Mouse (Mus musculus): ENCODE results near the gene Cox6a2.
"Not testable (repeated sequence)": the region's sequence is repeated elsewhere in the genome, so short reads cannot be mapped to it uniquely, and the experiment has no call there.

Gene Cox6a2

DNA sequence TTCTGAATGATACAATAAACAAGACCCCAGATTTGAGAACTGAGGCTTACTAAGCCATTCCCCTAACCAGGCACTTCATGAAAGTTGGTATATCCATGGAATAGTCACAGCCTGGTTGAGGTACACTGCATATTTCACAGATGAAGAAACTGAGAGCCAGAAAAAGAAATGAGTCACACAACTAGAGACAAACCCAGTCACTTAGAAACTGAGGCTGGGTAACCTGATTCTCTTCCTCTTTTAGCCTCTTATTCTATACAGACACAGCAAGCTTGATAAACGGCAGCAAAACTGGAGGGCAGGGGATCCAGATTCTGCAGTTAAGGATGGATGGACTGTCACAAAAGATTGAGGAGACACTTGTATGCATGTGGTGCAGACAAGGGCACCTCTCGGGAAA, 28.6 kb upstream of the Cox6a2 start:
- no peak for DNase-seq (ENCODE audit: low spot score)

DNA sequence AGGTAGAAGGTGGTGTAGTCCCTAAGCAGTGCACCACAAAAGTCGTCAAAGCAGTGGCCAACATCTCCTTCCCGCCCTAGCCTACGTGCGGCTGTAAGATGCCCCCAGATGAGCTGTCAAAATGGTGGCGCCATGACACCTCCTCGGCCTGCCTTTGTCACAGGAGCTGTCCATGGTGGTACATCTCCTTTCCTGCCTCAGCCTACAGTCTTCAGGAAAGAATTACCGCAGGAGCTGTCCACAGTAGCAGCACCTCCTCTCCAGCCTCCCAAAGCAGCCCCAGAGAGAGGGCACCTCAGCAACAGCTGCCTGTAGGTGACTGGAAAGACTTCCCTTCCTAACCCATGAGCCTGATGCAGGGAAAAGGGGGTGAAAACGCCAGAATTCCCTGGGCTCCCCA, 25.6 kb upstream of the Cox6a2 start:
- no peak for DNase-seq (ENCODE audit: low spot score)

DNA sequence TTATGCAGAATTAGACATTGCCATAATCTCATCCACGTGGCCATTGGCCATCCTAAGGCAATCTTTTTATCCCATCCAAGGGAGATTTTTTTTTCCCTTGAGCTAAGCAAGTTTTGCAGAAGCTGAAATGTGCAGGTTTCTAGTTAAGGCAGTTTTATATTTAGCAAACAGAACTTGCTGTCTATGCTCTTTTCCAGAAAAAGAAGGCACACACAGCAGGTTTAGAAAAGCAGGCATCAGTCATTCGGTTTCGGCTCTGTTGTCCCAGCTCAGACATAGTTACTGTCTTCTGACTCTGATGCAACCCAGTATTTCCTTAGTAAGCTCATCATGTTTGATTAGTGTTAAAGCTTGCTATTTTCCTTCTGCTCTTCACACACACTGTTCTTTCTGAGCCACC, 14.7 kb upstream of the Cox6a2 start:
- DNase-seq (ENCODE audit: low spot score), result no peak

DNA sequence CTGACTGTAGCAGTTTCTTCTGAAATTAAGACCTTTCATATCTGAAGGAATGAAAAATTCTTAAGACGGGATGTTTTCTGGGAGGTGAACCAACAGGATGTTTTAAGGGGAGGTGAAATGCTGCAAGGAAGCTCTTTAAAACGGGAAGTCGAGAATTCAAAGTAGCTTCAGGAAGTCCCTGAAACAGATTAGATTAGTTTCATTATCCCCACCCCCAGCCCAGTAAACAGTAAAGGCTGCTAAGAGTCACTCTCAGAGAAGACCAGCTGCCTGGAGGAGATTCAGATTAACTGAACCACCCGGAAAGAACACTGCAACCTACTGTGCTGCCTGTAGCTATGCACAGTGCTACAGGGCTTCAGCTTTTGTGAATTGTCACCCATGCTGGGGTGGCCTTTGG, 13.8 kb upstream of the Cox6a2 start:
- no peak for DNase-seq (ENCODE audit: low spot score)

DNA sequence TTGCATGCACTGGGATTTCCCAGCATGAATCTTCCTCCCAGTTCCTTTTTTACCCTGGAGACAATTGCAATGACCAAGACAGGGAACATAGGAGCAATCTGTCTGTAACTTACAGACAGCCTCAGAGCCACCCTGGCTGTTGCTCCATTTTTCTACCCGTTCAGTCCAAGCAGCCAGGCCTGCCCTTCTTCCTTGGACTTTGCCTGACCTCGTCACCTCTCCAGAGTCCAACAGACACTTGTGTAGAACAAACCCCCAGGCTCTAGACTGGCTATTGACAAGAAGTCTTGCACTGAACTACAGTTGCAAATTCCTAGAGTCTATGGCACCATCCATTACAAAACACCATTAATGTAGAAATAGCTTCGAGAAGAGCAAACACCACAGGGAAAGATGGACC, 3.6 kb upstream of the Cox6a2 start:
- no peak for DNase-seq (ENCODE audit: low spot score)

DNA sequence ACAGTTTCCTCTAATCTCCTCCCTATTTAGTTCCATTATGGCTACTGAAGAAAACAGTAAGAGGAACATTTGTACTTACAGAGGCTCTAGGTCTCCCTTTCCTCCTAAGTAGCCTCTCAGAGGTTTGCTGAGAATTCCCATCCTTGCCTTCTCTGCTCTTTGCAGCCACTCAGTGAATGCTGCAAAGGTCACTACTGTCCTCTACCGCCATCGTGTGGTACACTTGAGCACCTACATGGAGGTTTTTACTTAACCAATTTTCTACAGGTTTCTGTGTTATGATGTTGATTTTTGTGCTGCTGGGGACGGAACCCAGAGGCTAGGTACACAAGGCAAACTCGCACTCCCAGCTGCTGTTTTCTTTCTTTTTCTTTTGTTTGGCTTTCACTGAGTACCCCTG, 2.0 kb upstream of the Cox6a2 start:
- peak; percentile 52 for DNase-seq (ENCODE audit: low spot score)

DNA sequence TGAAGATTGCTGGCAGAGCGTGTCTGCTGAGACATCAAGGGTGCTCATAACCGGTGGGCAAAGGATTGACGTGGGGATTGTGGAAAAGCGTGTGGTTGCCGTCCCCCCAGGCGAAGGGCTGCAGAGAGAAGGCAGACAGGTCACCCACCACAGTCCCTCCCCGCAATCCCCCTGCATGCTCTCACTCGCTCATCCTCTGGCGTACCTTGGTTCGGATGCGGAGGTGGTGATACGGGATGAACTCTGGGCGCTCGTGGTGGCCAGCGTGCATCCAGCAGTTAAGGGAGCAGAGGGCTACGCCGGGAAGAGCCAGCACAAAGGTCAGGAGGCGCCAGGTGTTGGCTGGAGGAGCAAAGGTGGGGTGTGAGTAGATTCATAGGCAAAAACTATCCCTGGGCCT, 492 bp downstream of the Cox6a2 start:
- no peak for DNase-seq (ENCODE audit: low spot score)

DNA sequence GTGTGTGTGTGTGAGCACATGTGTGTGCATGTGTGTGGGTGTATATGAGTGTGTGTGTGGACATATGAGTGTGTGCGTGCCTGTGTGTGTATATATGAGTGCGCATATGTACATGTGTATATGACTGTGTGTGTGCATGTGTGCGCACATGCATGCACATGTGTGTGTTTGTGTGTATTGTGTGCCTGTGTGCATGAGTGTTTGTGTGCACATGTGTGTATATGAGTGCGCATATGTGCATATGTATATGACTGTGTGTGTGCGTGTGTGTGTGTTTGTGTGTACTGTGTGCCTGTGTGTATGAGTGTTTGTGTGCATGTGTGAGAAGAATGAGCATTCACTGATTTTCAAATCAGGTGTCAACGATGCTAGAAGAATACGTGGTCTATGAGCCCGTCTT, 2.0 kb downstream of the Cox6a2 start:
- DNase-seq (ENCODE audit: low spot score), result no peak

DNA sequence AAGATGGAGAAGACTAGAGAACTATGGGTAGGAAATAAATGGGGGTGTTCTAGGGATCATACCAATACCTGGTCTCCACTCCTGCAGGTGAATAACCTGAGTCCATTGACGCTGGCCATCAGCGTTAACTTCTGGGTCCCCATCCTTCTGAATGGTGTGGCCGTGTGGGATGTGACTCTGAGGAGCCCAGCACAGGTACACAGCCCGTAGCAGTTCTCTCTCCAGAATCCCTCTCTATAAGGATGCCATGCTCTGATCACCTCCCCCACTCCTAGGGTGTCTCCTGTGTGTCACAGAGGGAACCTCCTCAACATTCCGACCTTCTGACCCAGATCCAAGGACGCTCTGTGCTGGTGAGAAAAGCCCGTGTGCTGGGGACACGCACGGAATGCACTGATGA, 3.1 kb downstream of the Cox6a2 start:
- DNase-seq (ENCODE audit: low spot score), result no peak

DNA sequence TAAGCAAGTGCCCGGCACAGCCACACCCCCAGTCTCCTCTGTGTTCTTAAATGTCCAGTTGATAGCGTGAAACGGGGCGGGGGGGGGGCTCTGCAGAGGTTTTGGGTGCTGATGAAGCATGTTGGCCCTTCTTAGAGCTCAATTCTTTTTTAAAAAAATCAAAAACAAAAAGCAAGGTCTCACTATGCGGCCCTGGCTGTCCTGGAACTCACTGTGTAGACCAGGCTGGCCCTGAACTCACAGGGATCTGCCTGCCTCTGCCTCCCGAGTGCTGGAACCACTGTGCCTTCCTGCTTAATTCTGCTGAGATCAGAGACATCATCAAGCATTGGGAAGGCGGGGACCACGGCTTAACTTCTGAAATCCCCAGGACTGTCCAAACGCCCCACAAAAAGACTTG, 4.6 kb downstream of the Cox6a2 start:
- no peak for DNase-seq (ENCODE audit: low spot score)

DNA sequence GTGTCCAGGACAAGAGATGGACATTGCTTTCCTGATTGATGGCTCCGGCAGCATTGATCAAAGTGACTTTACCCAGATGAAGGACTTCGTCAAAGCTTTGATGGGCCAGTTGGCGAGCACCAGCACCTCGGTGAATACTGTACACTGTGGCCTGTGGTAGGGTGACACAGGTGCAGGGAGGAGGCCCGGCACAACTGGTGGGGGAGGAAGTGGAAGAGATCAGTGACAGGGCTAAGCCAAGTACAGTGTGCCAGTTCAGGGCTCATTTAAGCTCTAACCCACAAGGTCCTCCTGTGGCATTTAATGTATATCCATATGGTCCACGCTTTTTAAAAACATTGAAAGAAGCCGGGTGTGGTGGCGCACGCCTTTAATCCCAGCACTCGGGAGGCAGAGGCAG, 24.5 kb downstream of the Cox6a2 start:
- no peak for DNase-seq (ENCODE audit: low spot score)

DNA sequence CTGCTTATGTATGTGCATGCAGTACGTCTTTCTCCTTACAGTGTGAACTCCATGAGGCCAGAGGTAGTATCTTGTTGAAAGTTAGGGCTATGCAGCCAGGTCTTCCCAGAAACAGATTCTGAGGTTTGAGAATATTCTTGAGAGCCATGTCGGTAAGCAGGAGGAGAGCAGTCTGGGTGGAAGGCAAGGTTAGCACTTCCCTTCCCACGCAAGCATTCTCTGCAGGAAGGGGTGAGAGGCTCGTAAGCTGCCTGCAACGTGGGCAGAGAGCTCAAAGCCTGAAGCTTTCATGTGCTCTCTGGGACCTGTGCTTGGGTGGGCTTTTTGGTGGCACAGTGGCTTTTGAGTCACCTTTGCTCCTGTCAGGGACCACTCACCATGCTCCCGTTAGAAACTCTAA, 25.6 kb downstream of the Cox6a2 start:
- DNase-seq (ENCODE audit: low spot score), result no peak

DNA sequence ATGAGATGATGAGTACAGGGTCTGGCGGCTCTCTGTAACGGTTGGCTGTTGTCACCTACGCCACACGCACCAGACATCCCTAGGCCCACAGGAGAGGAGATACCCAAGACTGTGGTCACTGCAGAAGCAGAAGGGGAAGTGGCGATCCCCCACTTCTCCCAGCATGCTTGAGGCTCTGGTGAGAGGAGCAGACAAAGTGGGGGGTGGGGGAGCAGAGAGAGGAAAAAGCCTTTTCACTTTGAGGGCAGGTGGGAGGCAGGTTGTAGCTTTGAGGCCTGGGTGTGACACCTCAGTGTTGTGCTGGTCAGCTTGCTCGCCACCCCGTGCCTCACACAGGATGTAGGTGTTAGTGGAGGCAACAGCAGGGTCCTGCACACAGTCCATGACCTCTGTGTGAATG, 26.1 kb downstream of the Cox6a2 start:
- DNase-seq (ENCODE audit: low spot score), result no peak

DNA sequence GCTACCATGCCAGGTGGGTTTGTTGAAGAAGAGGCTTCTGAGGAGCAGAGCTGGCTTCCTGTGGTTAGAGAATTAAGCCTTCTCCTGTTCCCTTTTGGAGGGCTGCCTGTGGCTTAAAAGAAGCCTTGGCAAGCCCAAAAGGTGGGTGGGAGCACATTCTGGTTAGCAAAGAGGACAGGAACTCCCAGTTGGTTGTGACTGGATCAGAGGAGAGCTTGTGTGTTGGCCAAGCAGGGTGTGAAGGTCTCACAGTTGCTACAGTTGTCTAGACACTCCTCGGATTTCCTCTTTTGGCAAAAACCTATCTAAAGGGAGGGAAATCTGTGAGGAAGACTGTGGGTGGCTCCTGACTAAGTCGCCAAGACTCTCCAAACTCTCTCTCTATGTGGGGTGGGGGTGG, 27.8 kb downstream of the Cox6a2 start:
- DNase-seq (ENCODE audit: low spot score), result no peak

DNA sequence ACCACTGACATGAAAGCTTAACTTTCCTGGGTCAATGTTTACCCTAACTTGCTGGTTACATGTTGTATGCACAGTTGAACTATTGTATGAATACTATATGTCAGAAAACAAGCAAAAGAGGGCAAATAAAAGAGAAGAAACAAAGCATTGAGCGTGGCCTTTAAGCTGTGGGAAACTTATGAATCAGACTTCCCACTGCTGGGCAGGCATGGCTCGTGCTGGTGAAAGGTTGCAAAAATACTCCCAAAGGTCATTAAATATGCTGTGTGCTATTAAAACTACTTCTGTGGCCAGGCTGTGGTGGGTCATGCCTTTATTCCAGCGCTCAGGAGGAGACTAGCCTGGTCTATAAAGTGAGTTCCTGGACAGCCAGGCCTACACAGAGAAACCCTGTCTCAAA, 36.2 kb downstream of the Cox6a2 start:
- no peak for DNase-seq (ENCODE audit: low spot score)

DNA sequence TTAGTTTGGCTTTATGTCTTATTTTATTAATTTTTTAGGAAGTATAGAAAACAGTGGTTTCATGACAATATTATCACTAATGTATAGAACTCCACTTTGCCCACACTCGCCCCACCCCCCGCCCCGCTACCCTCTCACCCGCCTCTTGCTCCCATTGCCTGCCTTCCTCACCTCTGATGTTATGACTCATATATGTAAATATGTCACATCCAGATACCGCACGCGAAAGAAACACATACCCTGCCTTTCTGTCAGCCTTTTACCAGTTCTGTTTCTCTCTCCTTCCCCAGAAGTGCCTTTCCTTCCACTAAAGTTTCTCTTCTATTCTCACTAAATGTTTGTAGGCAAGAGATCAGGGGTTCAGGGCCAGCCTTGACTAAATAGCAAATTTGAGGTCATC, 39.8 kb downstream of the Cox6a2 start:
- no peak for DNase-seq (ENCODE audit: low spot score)

DNA sequence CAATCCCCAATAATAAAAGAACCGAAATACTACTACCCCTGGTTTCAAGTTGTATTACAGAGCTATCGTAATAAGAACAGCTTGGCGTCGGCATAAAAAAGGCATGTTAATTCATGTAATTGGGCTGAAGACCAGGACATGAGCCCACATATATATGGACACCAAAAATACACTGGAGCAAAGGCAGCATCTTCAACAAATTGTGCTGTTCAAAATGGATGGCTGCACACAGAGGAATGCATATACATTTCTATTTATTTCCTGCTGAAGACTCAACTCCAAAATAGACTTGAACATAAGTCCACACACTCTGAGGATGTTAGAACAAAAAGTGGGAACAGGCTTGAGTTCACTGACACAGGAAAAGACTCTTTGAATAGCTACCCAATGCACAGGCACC, 42.2 kb downstream of the Cox6a2 start:
- DNase-seq (ENCODE audit: low spot score), result no peak

DNA sequence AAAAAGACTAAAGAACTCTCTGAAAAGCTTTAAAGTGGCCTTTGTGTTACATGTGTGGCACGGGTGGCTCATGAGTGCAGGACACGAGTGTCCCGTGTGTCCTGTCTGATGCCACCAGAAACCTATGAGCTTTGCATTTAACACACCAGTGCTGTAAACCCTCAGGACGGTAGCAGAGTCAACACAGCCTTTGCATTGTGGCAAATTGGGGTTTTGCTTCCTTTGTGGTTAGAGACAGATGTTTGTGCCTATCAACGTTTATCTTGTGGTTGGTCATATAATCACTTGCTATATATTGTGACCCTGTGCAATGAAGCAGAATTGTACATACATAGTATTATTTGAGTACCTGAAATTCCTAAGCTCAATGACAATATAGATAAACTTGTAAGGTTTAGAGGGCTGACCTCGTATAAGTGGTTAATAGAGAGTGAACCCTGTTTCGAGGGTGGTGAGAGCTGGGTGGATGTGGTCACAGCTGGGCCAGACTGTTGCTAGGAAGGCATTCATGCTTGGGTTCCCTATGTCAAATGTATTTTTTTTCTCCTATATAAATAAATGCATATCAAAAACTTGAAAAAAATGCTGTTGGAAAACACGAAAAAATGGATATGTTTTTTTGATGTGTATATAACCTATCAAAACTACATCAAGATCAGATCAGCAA, 47.4 kb downstream of the Cox6a2 start:
- DNase-seq (ENCODE audit: low spot score), result not testable (repeated sequence)

All from ovary, postnatal 14 days (tissue).